Comparison of ENCODE assay signal across 8 mouse cellular contexts in genomic region chr3:96220765-96221639, GRCm38 (mm10). TPM values are rescaled to one million over a fixed set of nuclear protein-coding genes. Genes with fewer than 3 reads are reported as not detected.
A peak's percentile ranks its signal among the peaks of the same experiment; 100 is the strongest.
DNase-seq lines count a peak whose midpoint lies in the region; ATAC-seq and TF ChIP-seq lines count a peak whose summit lies in the region.

Gene Hist2h2ac (minus strand): TSS chr3:96220880.
Gene Hist2h2be (plus strand): TSS chr3:96221119.

- peak within 1 kb of the TSS; percentile 84 for H3K9ac ChIP-seq in forebrain, embryonic 11.5 days (ENCODE audit: low read length)
- peak within 1 kb of the TSS; percentile 94 for H3K9ac ChIP-seq in heart, embryonic 16.5 days (ENCODE audit: low read length)
- peak within 1 kb of the TSS; percentile 95 for H3K9ac ChIP-seq in liver, embryonic 13.5 days
- H3K9ac ChIP-seq in stomach, embryonic 15.5 days = peak within 1 kb of the TSS; percentile 85

- DNase-seq in c-Kit-positive CD71-positive TER-119-positive erythroid progenitor cells, embryonic 14.5 days (ENCODE audit: low spot score) = peak; percentile 99
- DNase-seq in forebrain, embryonic 11.5 days (ENCODE audit: low spot score) = peak; percentile 85
- DNase-seq in kidney, postnatal 25 days = peak; percentile 85 to 91
- peak; percentile 91 for DNase-seq in liver, embryonic 13.5 days
- DNase-seq in natural killer cell, adult 2 months (ENCODE audit: low spot score in 2 of 2) = peak; percentile 84 to 88

- WGBS in forebrain, embryonic 11.5 days = under 1% methylated on average over 43 of the region's 43 CpGs
- WGBS in heart, embryonic 16.5 days = under 1% methylated on average over 43 of the region's 43 CpGs
- WGBS in liver, embryonic 13.5 days (ENCODE audit: insufficient replicate concordance) = under 1% methylated on average over 43 of the region's 43 CpGs
- WGBS in stomach, embryonic 15.5 days = under 1% methylated on average over 43 of the region's 43 CpGs

- no peaks in the 10 kb centered on the region for H3K36me3 ChIP-seq in E14TG2a.4 (ENCODE audit: insufficient read depth, low read length)
- no peaks in the 10 kb centered on the region for H3K36me3 ChIP-seq in forebrain, embryonic 11.5 days (ENCODE audit: control insufficient read depth, insufficient read depth, low read length)
- no peaks in the 10 kb centered on the region for H3K36me3 ChIP-seq in heart, embryonic 16.5 days (ENCODE audit: control insufficient read depth, insufficient read depth)
- H3K36me3 ChIP-seq in liver, embryonic 13.5 days = no peaks in the 10 kb centered on the region
- no peaks in the 10 kb centered on the region for H3K36me3 ChIP-seq in stomach, embryonic 15.5 days

- peaks cover 12% of the 10 kb centered on the region; the same call in 1 of the 2 replicates for H3K27me3 ChIP-seq in E14TG2a.4 (ENCODE audit: insufficient read depth, low read length)
- H3K27me3 ChIP-seq in forebrain, embryonic 11.5 days (ENCODE audit: control insufficient read depth, insufficient read depth, low read length) = no peaks in the 10 kb centered on the region
- no peaks in the 10 kb centered on the region for H3K27me3 ChIP-seq in heart, embryonic 16.5 days (ENCODE audit: control insufficient read depth, insufficient read depth, low read length)
- no peaks in the 10 kb centered on the region for H3K27me3 ChIP-seq in liver, embryonic 13.5 days
- H3K27me3 ChIP-seq in stomach, embryonic 15.5 days (replicated peaks) = no peaks in the 10 kb centered on the region

- peak within 1 kb of the TSS; percentile 84 for H3K4me3 ChIP-seq in E14TG2a.4 (replicated peaks; ENCODE audit: low read length)
- H3K4me3 ChIP-seq in forebrain, embryonic 11.5 days (ENCODE audit: low read depth, low read length) = peak within 1 kb of the TSS; percentile 44
- H3K4me3 ChIP-seq in heart, embryonic 16.5 days (ENCODE audit: low read length) = peak within 1 kb of the TSS; percentile 77
- H3K4me3 ChIP-seq in liver, embryonic 13.5 days (replicated peaks) = peak within 1 kb of the TSS; percentile 72
- H3K4me3 ChIP-seq in stomach, embryonic 15.5 days (replicated peaks) = peak within 1 kb of the TSS; percentile 64

- H3K4me1 ChIP-seq in E14TG2a.4 (replicated peaks; ENCODE audit: low read depth, low read length) = peaks cover 43% of the 10 kb centered on the region
- H3K4me1 ChIP-seq in forebrain, embryonic 11.5 days (replicated peaks; ENCODE audit: control insufficient read depth, insufficient read depth, low read length) = peaks cover 10% of the 10 kb centered on the region; the same call in 1 of the 2 replicates
- H3K4me1 ChIP-seq in heart, embryonic 16.5 days (ENCODE audit: control insufficient read depth, insufficient read depth, low read length) = peaks cover 28% of the 10 kb centered on the region
- peaks cover 63% of the 10 kb centered on the region for H3K4me1 ChIP-seq in liver, embryonic 13.5 days (replicated peaks)
- peaks cover 6% of the 10 kb centered on the region; the same call in 1 of the 2 replicates for H3K4me1 ChIP-seq in stomach, embryonic 15.5 days

- no peaks in the 10 kb centered on the region for H3K9me3 ChIP-seq in E14TG2a.4 (ENCODE audit: low read length)
- no peaks in the 10 kb centered on the region for H3K9me3 ChIP-seq in forebrain, embryonic 11.5 days (ENCODE audit: control insufficient read depth, low read length)
- H3K9me3 ChIP-seq in heart, embryonic 16.5 days (replicated peaks; ENCODE audit: control insufficient read depth, low read length) = no peaks in the 10 kb centered on the region
- no peaks in the 10 kb centered on the region for H3K9me3 ChIP-seq in liver, embryonic 13.5 days (replicated peaks)
- H3K9me3 ChIP-seq in stomach, embryonic 15.5 days = no peaks in the 10 kb centered on the region

- peak within 1 kb of the TSS; percentile 68 for H3K4me2 ChIP-seq in forebrain, embryonic 11.5 days (ENCODE audit: low read depth, low read length, severe bottlenecking)
- peak within 1 kb of the TSS; percentile 91 for H3K4me2 ChIP-seq in heart, embryonic 16.5 days (ENCODE audit: low read depth, low read length)
- peak within 1 kb of the TSS; percentile 92 for H3K4me2 ChIP-seq in liver, embryonic 13.5 days
- peak within 1 kb of the TSS; percentile 74 for H3K4me2 ChIP-seq in stomach, embryonic 15.5 days

- peak; percentile 93 for ATAC-seq in forebrain, embryonic 11.5 days (replicated peaks; ENCODE audit: low FRiP score)
- peak; percentile 92 for ATAC-seq in heart, embryonic 16.5 days (replicated peaks; ENCODE audit: extremely low read depth, insufficient read depth, low FRiP score)
- peak; percentile 91 for ATAC-seq in liver, embryonic 13.5 days (ENCODE audit: low read depth)
- peak; percentile 94 for ATAC-seq in stomach, embryonic 15.5 days (ENCODE audit: insufficient read depth, low FRiP score, low read depth)

- TF ChIP-seq CTCF in E14TG2a.4 (conservative IDR thresholded peaks at IDR 0.05; ENCODE audit: low read length) = no peak

- peak within 1 kb of the TSS; percentile 98 for H3K27ac ChIP-seq in forebrain, embryonic 11.5 days (ENCODE audit: low read depth, low read length)
- peak within 1 kb of the TSS; percentile 100 for H3K27ac ChIP-seq in heart, embryonic 16.5 days (ENCODE audit: low read length)
- H3K27ac ChIP-seq in liver, embryonic 13.5 days = peak within 1 kb of the TSS; percentile 100
- H3K27ac ChIP-seq in stomach, embryonic 15.5 days = peak within 1 kb of the TSS; percentile 98

RNA-seq across cellular contexts. Expression of gene Hist2h2ac, which starts in this region (rescaled TPM):
- 16.5 and 18.7 TPM in 2 replicates for polyA plus RNA-seq in forebrain, embryonic 11.5 days (2014; fragmentation: Nextera tagmentation; extraction: Ambion mirVana)
- 5.0 and 6.4 TPM in 2 replicates for polyA plus RNA-seq in heart, embryonic 16.5 days (2015; fragmentation: Nextera tagmentation; extraction: Ambion mirVana)
- polyA plus RNA-seq in liver, embryonic 13.5 days (2015; fragmentation: Nextera tagmentation; extraction: Ambion mirVana) = 12.9 and 19.8 TPM in 2 replicates
- 11.4 and 14.5 TPM in 2 replicates for polyA plus RNA-seq in stomach, embryonic 15.5 days (2015; fragmentation: Nextera tagmentation; extraction: Ambion mirVana)

RNA-seq across cellular contexts. Expression of gene Hist2h2be, which starts in this region (rescaled TPM):
- polyA plus RNA-seq in forebrain, embryonic 11.5 days (2014; fragmentation: Nextera tagmentation; extraction: Ambion mirVana) = 14.3 and 15.8 TPM in 2 replicates
- polyA plus RNA-seq in heart, embryonic 16.5 days (2015; fragmentation: Nextera tagmentation; extraction: Ambion mirVana) = 7.8 and 9.4 TPM in 2 replicates
- polyA plus RNA-seq in liver, embryonic 13.5 days (2015; fragmentation: Nextera tagmentation; extraction: Ambion mirVana) = 5.4 and 7.9 TPM in 2 replicates
- polyA plus RNA-seq in stomach, embryonic 15.5 days (2015; fragmentation: Nextera tagmentation; extraction: Ambion mirVana) = 8.0 and 8.8 TPM in 2 replicates

Comparison
In these comparisons a context has a peak if more than half of its experiments do, and no peak if none do; other contexts are left out.
1. Peak in every context shown above with its lines: DNase-seq, ATAC-seq, H3K4me3 ChIP-seq and H3K27ac ChIP-seq.